ENCODE assay signal across 8 mouse cellular contexts in the genomic region with DNA sequence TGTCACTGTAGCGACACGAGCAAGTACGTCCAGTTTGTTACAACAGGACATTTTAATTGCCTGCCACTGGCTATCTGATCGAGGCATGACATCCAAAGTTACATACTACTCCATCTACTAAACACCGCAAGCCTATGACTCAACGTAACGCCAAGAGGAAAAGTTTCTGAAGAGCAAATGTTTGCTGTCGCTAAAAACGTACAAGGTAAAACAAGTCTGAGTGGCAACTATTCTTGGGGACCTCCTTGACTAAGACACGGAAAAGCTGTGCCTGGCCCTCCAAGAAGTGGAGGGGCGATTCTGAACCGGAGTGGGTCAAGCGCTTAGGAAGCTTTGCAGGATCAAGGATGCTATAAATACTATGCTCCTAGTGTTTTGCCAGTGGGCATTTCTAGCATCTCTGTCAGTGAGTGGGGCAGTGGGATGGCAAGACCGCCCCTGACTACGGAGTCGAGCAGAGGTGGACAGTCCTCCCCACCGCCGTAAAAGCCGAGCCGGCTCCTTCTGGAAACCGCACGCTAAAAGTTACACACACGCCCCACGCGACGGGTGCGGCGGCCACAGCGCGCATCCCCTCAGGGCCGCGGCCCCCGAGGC. TPM values are rescaled to one million over a fixed set of nuclear protein-coding genes. Genes with fewer than 3 reads are reported as not detected.
DNase-seq lines count a peak whose midpoint lies in the region; ATAC-seq and TF ChIP-seq lines count a peak whose summit lies in the region.

No protein-coding gene starts in this region.

- H3K4me2 ChIP-seq in hindbrain, embryonic 15.5 days, result peak overlapping the region; percentile 72
- peak overlapping the region; percentile 75 for H3K4me2 ChIP-seq in limb, embryonic 14.5 days (replicated peaks; ENCODE audit: low read depth, low read length, severe bottlenecking)
- peak overlapping the region; percentile 71 for H3K4me2 ChIP-seq in midbrain, embryonic 16.5 days (ENCODE audit: low read length)

- peak overlapping the region; percentile 97 for H3K4me3 ChIP-seq in hindbrain, embryonic 15.5 days
- peak overlapping the region; percentile 97 for H3K4me3 ChIP-seq in limb, embryonic 14.5 days (replicated peaks; ENCODE audit: low read length)
- H3K4me3 ChIP-seq in midbrain, embryonic 16.5 days (ENCODE audit: low read depth, low read length), result peak overlapping the region; percentile 98

- H3K36me3 ChIP-seq in hindbrain, embryonic 15.5 days, result no peaks in the 10 kb centered on the region
- H3K36me3 ChIP-seq in limb, embryonic 14.5 days (ENCODE audit: control insufficient read depth, insufficient read depth, low read length), result no peaks in the 10 kb centered on the region
- H3K36me3 ChIP-seq in midbrain, embryonic 16.5 days (ENCODE audit: control insufficient read depth, insufficient read depth, low read length), result no peaks in the 10 kb centered on the region

- H3K9me3 ChIP-seq in hindbrain, embryonic 15.5 days, result no peaks in the 10 kb centered on the region
- H3K9me3 ChIP-seq in limb, embryonic 14.5 days (ENCODE audit: control insufficient read depth, low read length), result no peaks in the 10 kb centered on the region
- no peaks in the 10 kb centered on the region for H3K9me3 ChIP-seq in midbrain, embryonic 16.5 days (replicated peaks; ENCODE audit: control insufficient read depth, low read length, poor library complexity, severe bottlenecking)

- ATAC-seq in erythroblast, adult 5-6 weeks (replicated peaks; ENCODE audit: low FRiP score, poor library complexity, severe bottlenecking), result peak; percentile 63
- peak; percentile 2 for ATAC-seq in hindbrain, embryonic 15.5 days (ENCODE audit: low FRiP score, low read depth)
- no peak for ATAC-seq in limb, embryonic 14.5 days (ENCODE audit: low FRiP score, low read depth)
- ATAC-seq in midbrain, embryonic 16.5 days, result peak; percentile 8

- peak; percentile 8 for DNase-seq in ovary, adult 18-20 months (ENCODE audit: low spot score)
- DNase-seq in ovary, postnatal 36 days (ENCODE audit: low spot score), result no peak
- peak; percentile 27 for DNase-seq in Muller cell, postnatal 12 days (ENCODE audit: inconsistent ontology term)
- DNase-seq in limb, embryonic 14.5 days (ENCODE audit: low spot score), result no peak
- peak; percentile 10 for DNase-seq in yolk sac, embryonic 10.5 days (ENCODE audit: low spot score)

- peak overlapping the region; percentile 97 for H3K9ac ChIP-seq in hindbrain, embryonic 15.5 days
- peak overlapping the region; percentile 98 for H3K9ac ChIP-seq in limb, embryonic 14.5 days (ENCODE audit: low read depth, low read length, severe bottlenecking)
- H3K9ac ChIP-seq in midbrain, embryonic 16.5 days (ENCODE audit: low read depth, low read length), result peak overlapping the region; percentile 97

- H3K27ac ChIP-seq in hindbrain, embryonic 15.5 days (replicated peaks), result peak overlapping the region; percentile 98
- H3K27ac ChIP-seq in limb, embryonic 14.5 days (replicated peaks; ENCODE audit: low read depth, low read length), result peak overlapping the region; percentile 98
- peak overlapping the region; percentile 98 for H3K27ac ChIP-seq in midbrain, embryonic 16.5 days (ENCODE audit: low read length)

- no peaks in the 10 kb centered on the region for H3K27me3 ChIP-seq in hindbrain, embryonic 15.5 days
- no peaks in the 10 kb centered on the region for H3K27me3 ChIP-seq in limb, embryonic 14.5 days (ENCODE audit: control insufficient read depth, insufficient read depth, low read length)
- H3K27me3 ChIP-seq in midbrain, embryonic 16.5 days (ENCODE audit: control insufficient read depth, insufficient read depth, low read depth, low read length), result no peaks in the 10 kb centered on the region

- under 1% methylated on average over 30 of the region's 33 CpGs for WGBS in hindbrain, embryonic 15.5 days
- 1% methylated on average over 33 of the region's 33 CpGs for WGBS in limb, embryonic 14.5 days
- WGBS in midbrain, embryonic 16.5 days, result under 1% methylated on average over 33 of the region's 33 CpGs

- peaks cover 32% of the 10 kb centered on the region for H3K4me1 ChIP-seq in hindbrain, embryonic 15.5 days (replicated peaks)
- peaks cover 14% of the 10 kb centered on the region for H3K4me1 ChIP-seq in limb, embryonic 14.5 days (ENCODE audit: control insufficient read depth, insufficient read depth, low read length)
- H3K4me1 ChIP-seq in midbrain, embryonic 16.5 days (ENCODE audit: control insufficient read depth, insufficient read depth, low read length), result peaks cover 25% of the 10 kb centered on the region

- no peak for TF ChIP-seq POLR2A in limb, embryonic 14.5 days (IDR thresholded peaks at IDR 0.05; ENCODE audit: borderline replicate concordance, extremely low read depth, insufficient read depth, insufficient read length)

RNA-seq across cellular contexts. Expression of a gene that starts 0.8 kb away (rescaled TPM):
- total RNA-seq in erythroblast, adult 5-6 weeks (2015; ENCODE audit: low replicate concordance), result 52.2 and 66.5 TPM in 2 replicates
- 170 and 201 TPM in 2 replicates for total RNA-seq in erythroblast, adult 5-6 weeks (2017; ENCODE audit: low replicate concordance)
- polyA plus RNA-seq in hindbrain, embryonic 15.5 days (2015; fragmentation: Nextera tagmentation; extraction: Ambion mirVana), result 25.9 and 29.0 TPM in 2 replicates
- 46.1 and 62.1 TPM in 2 replicates for polyA plus RNA-seq in limb, embryonic 14.5 days (2012; rRNA removed)
- 61.7 and 63.8 TPM in 2 replicates for polyA plus RNA-seq in limb, embryonic 14.5 days (2014; fragmentation: Nextera tagmentation; extraction: Ambion mirVana)
- polyA plus RNA-seq in midbrain, embryonic 16.5 days (2015; fragmentation: Nextera tagmentation; extraction: Ambion mirVana), result 21.6 and 25.9 TPM in 2 replicates

Comparison
In these comparisons a context has a peak if more than half of its experiments do, and no peak if none do; other contexts are left out.
1. DNase-seq: peak in ovary, adult 18-20 months (single experiment), Muller cell, postnatal 12 days (single experiment) and yolk sac, embryonic 10.5 days (single experiment); none in ovary, postnatal 36 days (single experiment) and limb, embryonic 14.5 days (single experiment).
2. Peak in every context shown above with its lines, with median percentiles within 50 percentile points of each other: H3K27ac ChIP-seq, H3K4me2 ChIP-seq, H3K4me3 ChIP-seq and H3K9ac ChIP-seq.